Comparison of ENCODE assay signal across 9 mouse cellular contexts in the genomic region with DNA sequence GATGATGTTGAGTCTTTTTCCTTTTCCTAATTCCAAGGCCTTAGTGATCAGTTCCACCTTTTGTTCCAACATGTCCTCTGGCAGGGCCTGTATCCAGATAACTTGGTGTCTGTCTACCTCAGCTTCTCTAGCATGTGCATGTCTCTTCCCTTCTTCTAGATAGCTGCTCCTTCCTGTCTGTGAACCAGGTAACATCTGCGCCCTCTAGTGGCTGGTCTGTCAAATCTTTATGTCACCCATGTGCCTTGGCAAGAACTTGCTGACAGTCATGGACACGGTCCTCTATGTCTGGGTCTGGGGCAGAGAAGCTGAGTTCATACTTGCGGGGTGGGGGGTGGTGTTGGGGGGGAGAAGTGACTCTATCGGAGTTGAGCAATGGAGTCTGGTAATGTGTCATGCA. TPM values are rescaled to one million over a fixed set of nuclear protein-coding genes. Genes with fewer than 3 reads are reported as not detected.
DNase-seq lines count a peak whose midpoint lies in the region; TF ChIP-seq lines count a peak whose summit lies in the region.
"Had no signal": no experiment of that assay in that cellular context is flagged by ENCODE, and none has a peak within 500 bp of the region (broad histone marks: within the 10 kb centered on the region; RNA-seq: fewer than 3 reads in every experiment).

No protein-coding gene starts in this region.

- H3K27ac ChIP-seq in CH12.LX (ENCODE audit: insufficient read depth, low read depth) = no peak overlapping the region
- H3K27ac ChIP-seq: limb, embryonic 13.5 days had no signal

- no peak overlapping the region for H3K9ac ChIP-seq in CH12.LX (ENCODE audit: insufficient read depth, low read depth)
- H3K9ac ChIP-seq: limb, embryonic 13.5 days had no signal

- H3ac ChIP-seq in C2C12 (ENCODE audit: control insufficient read depth, insufficient read length, low read depth) = no peak overlapping the region

- in situ Hi-C loops in CH12.LX (cut with MboI; ENCODE audit: low pct_ligation_motif_present, low pct_unique_long_range_greater_than_20kb, low sequenced_read_pairs) = no loop called here

- TF ChIP-seq CTCF in C2C12 (IDR thresholded peaks at IDR 0.05; ENCODE audit: control insufficient read depth, insufficient read depth, insufficient read length) (peak; percentile 11), CH12.LX (conservative IDR thresholded peaks at IDR 0.05 in 1 of 2, IDR thresholded peaks at IDR 0.05 in 1 of 2; ENCODE audit: low read depth in 2 of 2, low read length in 2 of 2) (peak; percentile 55 to 75)

- H3K36me3 ChIP-seq in C2C12 (ENCODE audit: control insufficient read depth, insufficient read depth) (no peaks in the 10 kb centered on the region), CH12.LX (replicated peaks in 1 of 2; ENCODE audit: control insufficient read depth in 1 of 2, insufficient read depth in 1 of 2, low read length in 1 of 2) (no peaks in the 10 kb centered on the region)
- H3K36me3 ChIP-seq: limb, embryonic 13.5 days had no signal

- peaks cover 8% of the 10 kb centered on the region for H3K9me3 ChIP-seq in CH12.LX (replicated peaks; ENCODE audit: low read length)
- H3K9me3 ChIP-seq: limb, embryonic 13.5 days had no signal

- H3K4me1 ChIP-seq in CH12.LX (ENCODE audit: control insufficient read depth in 1 of 2, insufficient read depth in 2 of 2) = no peaks in the 10 kb centered on the region

- H3K79me3 ChIP-seq in C2C12 (ENCODE audit: low read depth) = no peaks in the 10 kb centered on the region

- no peak for TF ChIP-seq EP300 in CH12.LX (IDR thresholded peaks at IDR 0.05; ENCODE audit: low read length)

- H3K27me3 ChIP-seq in C2C12 (ENCODE audit: control insufficient read depth, insufficient read depth, insufficient read length) (no peaks in the 10 kb centered on the region), CH12.LX (replicated peaks) (no peaks in the 10 kb centered on the region)
- H3K27me3 ChIP-seq: limb, embryonic 13.5 days had no signal

- dilution Hi-C loops in CH12.LX (cut with MboI; ENCODE audit: extremely low pct_ligation_motif_present, extremely low pct_unique_long_range_greater_than_20kb, low sequenced_read_pairs) = no loop called here

- TF ChIP-seq RAD21 in CH12.LX (IDR thresholded peaks at IDR 0.05; ENCODE audit: low read depth, low read length) = peak; percentile 50

- H3K4me3 ChIP-seq in C2C12 (ENCODE audit: insufficient read depth, poor library complexity, severe bottlenecking) (no peak overlapping the region), CH12.LX (replicated peaks in 1 of 3; ENCODE audit: low read depth in 2 of 3, low read length in 2 of 3, poor library complexity in 1 of 3) (no peak overlapping the region)
- H3K4me3 ChIP-seq: limb, embryonic 13.5 days had no signal

- H3K4me2 ChIP-seq in CH12.LX (ENCODE audit: insufficient read depth, low read depth, poor library complexity, severe bottlenecking) = no peak overlapping the region
- H3K4me2 ChIP-seq: limb, embryonic 13.5 days had no signal

- peak; percentile 81 for DNase-seq in CH12.LX (ENCODE audit: extremely low read depth)
- peak; percentile 41 for DNase-seq in c-Kit-negative CD71-positive TER-119-positive erythroid progenitor cells, embryonic 14.5 days (ENCODE audit: low read depth, low spot score)
- peak; percentile 2 for DNase-seq in fat pad, adult 2 months (ENCODE audit: extremely low read depth, low read depth, low spot score)
- DNase-seq in kidney, postnatal 4 days = peak; percentile 70 to 72
- DNase-seq in lung, postnatal 10 days = peak; percentile 57
- DNase-seq in skeletal muscle tissue, adult 2 months (ENCODE audit: low read depth, low spot score) = peak; percentile 47
- DNase-seq in Muller cell, postnatal 12 days (ENCODE audit: inconsistent ontology term) = no peak

- H3K79me2 ChIP-seq in C2C12 (ENCODE audit: control insufficient read depth, insufficient read depth) = no peaks in the 10 kb centered on the region
- no peaks in the 10 kb centered on the region for H3K79me2 ChIP-seq in CH12.LX (replicated peaks; ENCODE audit: control insufficient read depth, extremely low read depth, insufficient read depth, poor library complexity, severe bottlenecking)

- no peak for TF ChIP-seq POLR2A in CH12.LX (IDR thresholded peaks at IDR 0.05; ENCODE audit: low read depth, low read length)

TF ChIP-seq in C2C12, 6 proteins besides CTCF, POLR2A, EP300 and RAD21:
- TF ChIP-seq USF1 (IDR thresholded peaks at IDR 0.05; ENCODE audit: low read depth) = no peak
- no peak for TF ChIP-seq MAX (IDR thresholded peaks at IDR 0.05)
- TF ChIP-seq MYOD1 (IDR thresholded peaks at IDR 0.05; ENCODE audit: control insufficient read depth, insufficient read length, low read depth) = no peak
- no peak for TF ChIP-seq MYOG (IDR thresholded peaks at IDR 0.05; ENCODE audit: control insufficient read depth, extremely low read depth, insufficient read length)
- TF ChIP-seq CEBPB (IDR thresholded peaks at IDR 0.05; ENCODE audit: low read depth) = no peak
- no peak for TF ChIP-seq FOSL1 (IDR thresholded peaks at IDR 0.05; ENCODE audit: insufficient read depth, low read length, poor library complexity, severe bottlenecking)

TF ChIP-seq in CH12.LX, 34 proteins besides CTCF, POLR2A, EP300 and RAD21:
- no peak for TF ChIP-seq POLR2AphosphoS2 (IDR thresholded peaks at IDR 0.05; ENCODE audit: low read depth, low read length)
- no peak for TF ChIP-seq IRF4 (IDR thresholded peaks at IDR 0.05; ENCODE audit: low read depth, low read length)
- TF ChIP-seq SMC3 (IDR thresholded peaks at IDR 0.05; ENCODE audit: low read depth, low read length) = peak; percentile 53
- no peak for TF ChIP-seq MAFK (IDR thresholded peaks at IDR 0.05; ENCODE audit: insufficient replicate concordance, low read length)
- no peak for TF ChIP-seq UBTF (IDR thresholded peaks at IDR 0.05; ENCODE audit: low read depth, low read length)
- peak; percentile 66 for TF ChIP-seq MAX (IDR thresholded peaks at IDR 0.05; ENCODE audit: low read length)
- peak; percentile 45; the same call in 1 of the 2 replicates for TF ChIP-seq ELF1 (IDR thresholded peaks at IDR 0.05; ENCODE audit: low read depth, low read length)
- TF ChIP-seq MAZ (IDR thresholded peaks at IDR 0.05; ENCODE audit: low read depth, low read length) = no peak
- no peak for TF ChIP-seq MXI1 (IDR thresholded peaks at IDR 0.05; ENCODE audit: low read depth, low read length)
- TF ChIP-seq MYC (IDR thresholded peaks at IDR 0.05; ENCODE audit: low read depth, low read length) = peak; percentile 68; the same call in 1 of the 2 replicates
- TF ChIP-seq USF1 (IDR thresholded peaks at IDR 0.05; ENCODE audit: low read depth, low read length) = no peak
- TF ChIP-seq E2F4 (IDR thresholded peaks at IDR 0.05; ENCODE audit: insufficient replicate concordance, low read depth, low read length) = no peak

RNA-seq across cellular contexts. Expression of a gene that starts 52.2 kb away (rescaled TPM):
- polyA plus RNA-seq in C2C12 (2012; fragmentation: generic; extraction: Trizol) (2.2 TPM), CH12.LX (2012; ENCODE audit: insufficient read length, low read depth) (19.9 and 20.1 TPM in 2 replicates)
- total RNA-seq in CH12.LX (2012; rRNA removed) (6.9 and 7.4 TPM in 2 replicates), CH12.LX (2014; rRNA removed) (9.0 and 9.2 TPM in 2 replicates)
